Mouse (Mus musculus) heart, adult 9 months (tissue): Measurements from ENCODE around the gene Lekr1.

Experiments
- DNase-seq, 2 experiments: peaks; one replicate each; pipeline ENCODE4 v3.0.0; 2022; ENCODE audit warnings: low spot score in 2 of 2

The Lekr1 gene

DNA sequence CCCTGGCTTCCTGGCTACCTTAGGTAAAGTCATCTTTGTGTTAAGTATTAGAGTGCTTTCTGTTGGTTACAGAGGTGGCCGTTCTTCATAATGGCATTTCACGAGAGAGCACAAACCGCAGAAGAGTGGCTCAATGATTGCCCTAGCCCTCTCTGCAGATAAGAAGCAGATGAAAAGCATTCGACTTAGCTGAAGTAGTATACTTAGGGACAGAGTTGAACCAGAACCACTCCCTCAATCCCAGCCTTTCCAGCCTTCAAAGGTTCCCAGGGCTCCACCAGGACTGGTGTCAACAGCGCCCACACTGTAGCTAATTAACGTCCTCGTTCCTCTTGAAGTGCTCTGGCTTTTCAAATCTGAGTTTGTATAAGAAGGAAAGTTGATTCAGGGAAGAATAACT is 166.4 kb downstream of the Lekr1 start:
- DNase-seq, result no peak

DNA sequence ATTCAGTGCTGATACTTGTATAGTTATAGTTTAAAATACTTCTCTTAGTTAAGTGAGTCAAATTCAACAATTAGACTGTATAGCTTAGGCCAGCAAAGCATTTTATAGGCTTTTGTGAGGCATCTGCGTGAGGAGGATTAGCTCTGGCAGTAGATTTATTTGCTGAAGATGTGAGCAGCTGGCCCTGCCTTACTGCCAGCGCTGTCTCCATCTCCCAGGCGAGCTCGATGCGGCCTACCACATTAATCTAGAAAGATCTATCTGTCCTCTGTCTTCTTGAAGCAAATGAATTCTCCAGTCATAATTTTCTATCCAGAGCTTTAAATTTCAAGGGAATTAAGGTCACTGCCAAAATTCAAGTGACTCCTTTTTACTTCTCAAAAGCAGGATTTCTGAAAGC is 170.4 kb downstream of the Lekr1 start:
- DNase-seq, result no peak

DNA sequence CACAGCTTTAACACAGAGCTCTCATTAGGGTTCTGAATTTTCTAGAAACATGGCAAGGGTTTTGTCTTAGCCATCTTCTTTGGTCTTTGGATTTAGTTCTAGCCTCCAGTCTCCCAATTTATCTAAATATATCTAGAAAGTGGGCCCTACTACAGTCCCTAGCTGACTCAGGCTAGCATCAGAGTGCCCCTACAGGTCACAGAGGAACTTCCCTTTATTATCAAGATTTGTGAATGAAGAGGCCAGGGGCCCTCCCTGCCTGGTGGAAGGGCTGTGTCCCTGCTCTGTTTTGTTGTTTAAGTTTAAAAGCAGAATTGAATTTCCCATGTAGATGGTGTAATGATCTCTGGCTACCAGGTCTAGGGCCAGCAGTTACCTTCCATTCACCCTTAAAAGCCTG is 173.6 kb downstream of the Lekr1 start:
- no peak for DNase-seq

DNA sequence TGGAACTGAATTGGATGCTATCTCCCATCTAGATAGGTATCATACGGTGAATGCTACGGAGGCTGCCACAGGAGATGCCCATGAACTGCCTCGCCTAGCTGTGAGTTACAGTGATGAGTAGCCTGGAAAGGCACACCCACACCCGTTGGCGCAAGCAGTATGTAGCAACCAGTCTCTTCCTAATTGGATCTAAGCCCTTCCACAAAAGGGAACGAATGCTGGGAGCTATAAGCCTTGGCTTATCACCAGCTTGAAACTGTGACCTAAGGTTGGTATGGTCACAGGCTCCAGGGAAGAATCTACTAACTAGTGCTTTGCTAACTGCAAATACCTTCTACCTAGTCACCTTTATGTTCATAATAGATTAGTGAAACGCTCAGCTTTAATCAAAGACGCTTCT is 175.1 kb downstream of the Lekr1 start:
- DNase-seq, result no peak

DNA sequence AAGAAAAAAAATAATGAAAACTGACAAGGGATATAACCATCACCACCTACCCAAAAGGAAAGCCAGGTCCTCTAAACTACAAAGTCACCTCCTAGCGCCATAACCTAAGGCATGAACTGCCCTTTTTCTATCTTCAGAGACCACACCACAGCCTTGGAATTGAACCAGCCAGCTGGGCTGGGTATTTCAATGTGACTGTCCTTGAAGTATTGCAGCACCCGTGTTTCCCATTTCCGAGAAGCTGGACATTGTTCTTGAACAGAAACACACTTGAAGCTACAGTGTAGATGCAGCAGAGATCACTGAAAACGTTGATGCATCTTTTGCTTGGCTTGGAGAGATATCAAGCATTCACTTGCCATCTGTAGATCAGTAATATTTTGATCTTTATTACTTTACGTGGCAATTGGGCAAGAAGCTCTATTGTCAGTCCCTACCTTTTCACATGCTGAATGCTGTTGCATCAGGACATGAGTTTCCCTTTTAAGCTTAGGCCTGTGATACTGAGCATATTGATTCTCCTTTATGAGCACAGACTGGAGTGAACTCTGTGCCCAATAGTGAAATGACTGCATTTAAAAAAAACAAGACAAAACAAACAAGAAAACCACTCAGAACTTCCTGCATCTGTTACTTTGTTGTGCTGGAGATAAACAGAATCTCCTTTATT is 176.6 kb downstream of the Lekr1 start:
- DNase-seq, result no peak

DNA sequence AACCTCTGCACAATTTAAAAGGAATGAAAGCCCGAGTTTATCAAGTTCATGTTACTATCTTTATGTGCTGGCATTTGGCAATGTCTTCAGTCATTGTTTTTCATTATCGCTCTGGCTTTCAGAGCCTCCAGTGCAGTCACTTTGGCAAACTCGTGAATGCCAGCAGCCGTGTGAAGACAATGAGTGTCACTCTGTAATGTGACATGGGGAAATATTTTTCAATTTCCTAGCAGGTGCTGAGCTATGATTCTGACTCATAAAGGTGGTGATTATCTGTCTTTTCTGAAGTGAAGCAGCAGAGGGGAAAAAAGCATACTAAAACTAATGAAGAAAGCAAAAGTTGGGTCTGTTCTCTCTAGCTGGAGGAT is 177.1 kb downstream of the Lekr1 start:
- DNase-seq, result no peak

DNA sequence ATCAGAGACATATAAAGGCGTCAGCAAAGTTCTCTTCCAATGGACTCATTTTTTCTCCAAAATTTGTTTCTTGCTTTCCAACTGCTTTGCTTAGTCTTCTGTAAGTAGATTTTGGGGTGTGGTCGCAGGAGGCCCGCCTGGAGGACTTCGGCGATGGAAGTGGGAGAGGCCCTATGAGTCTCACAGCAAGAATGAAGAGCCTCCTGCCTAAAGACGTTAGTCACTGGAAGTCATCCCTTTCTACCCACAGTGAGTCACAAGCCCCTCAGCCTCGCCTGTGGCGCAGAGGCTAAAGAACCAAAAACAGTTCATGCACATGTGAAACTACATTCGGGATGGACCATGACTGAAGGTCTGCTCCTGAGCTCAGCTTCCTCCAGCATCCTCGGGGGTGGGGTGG is 178.3 kb downstream of the Lekr1 start:
- DNase-seq, result no peak

DNA sequence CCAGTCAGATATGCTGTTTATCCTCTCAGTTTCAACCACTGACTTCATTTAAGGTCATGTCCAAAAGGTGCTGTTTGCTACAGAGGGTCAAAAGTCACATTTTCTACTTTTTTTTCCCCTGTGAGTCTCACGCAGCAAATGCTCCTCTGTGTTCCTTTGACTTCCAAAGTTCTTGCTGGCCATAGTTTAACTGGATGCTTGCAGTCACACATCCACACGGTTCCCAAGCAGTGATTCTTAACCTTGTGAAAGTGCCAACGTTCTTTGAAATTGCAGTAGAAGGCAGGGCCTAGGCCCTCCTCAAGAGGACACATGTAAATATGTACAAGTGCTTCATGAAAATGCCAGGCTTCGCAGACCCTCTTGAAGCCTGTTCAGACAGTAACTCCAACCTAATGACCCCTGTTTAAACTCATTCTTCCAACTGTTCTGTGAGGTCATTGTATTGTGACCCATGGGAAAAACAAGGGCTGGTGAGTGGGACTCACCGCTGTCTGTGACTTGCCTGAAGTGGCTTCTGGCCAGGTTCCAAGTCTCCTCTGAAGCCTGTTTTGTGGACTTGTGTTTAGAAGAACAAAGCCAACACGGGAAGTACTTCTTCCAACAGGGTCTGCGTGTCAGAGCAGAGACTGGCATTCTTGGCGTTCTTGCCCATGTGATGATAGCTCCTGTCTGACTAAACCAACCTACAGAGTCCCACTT is 179.0 kb downstream of the Lekr1 start:
- DNase-seq, result no peak

DNA sequence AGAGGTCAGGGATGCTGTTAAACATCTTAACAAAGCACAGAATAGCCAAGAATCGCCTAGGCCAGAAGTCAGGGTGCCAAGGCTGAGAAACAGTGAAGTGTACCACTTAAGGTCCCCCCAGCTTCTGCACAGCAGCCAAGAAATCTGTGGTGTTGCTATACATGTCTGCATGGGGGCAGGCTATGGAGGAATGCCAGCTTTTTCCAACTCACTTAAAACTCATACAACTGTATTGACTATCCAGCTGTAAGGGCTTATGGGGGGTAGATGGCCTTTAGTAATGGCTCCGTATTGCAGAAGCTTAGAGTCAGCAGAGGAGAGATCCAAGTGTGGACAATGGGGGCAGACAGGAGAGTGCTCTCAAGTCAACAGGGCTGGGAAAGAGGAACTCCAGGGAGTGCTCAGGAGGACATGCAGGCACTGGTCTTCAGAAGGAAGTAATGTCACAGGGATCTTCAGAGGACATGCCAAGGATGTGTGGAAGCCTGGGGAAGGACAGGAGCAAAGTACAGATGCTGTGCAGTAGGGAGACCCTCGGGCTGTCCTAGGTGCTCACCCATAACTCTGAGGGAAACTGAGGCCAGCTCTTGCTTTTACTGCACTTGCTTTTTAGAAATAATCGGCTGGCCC is 181.2 kb downstream of the Lekr1 start:
- no peak for DNase-seq

DNA sequence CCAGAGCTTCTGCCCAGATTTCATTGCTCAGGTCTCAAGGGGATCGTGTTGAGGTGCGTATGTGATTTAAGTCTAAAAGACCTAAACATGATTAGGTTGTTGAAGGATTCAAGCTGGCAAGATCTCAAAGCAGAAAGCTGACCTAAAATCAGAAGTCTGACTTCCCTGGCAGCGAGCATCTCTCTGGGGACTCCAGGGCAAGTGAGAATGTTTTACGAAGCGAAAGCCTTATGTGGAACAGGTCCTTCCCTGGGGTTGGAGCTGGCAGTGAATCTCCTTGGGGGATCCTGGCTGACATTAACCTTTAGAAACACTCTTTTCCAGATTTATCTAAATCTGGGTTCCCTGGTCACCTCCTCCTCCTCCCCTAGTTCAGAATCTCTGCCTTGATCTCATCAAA is 187.7 kb downstream of the Lekr1 start:
- no peak for DNase-seq

DNA sequence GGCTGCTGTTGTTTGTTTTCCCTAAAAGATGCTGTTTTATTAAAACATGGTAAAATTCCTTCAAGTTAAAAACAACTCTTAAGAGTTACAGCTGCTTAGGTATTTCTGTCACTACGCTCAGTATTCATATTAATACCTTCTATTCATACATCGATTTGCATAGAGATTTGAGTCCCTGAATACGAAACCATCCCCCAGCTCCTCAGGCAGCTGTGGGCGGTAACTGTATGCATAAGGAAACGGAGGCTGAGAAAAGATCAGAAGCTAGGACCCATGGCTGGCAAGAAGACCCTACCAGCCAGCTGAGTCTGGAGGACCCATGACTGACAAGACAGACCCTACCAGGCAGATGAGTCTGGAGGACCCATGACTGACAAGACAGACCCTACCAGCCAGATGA is 189.5 kb downstream of the Lekr1 start:
- DNase-seq, result no peak

DNA sequence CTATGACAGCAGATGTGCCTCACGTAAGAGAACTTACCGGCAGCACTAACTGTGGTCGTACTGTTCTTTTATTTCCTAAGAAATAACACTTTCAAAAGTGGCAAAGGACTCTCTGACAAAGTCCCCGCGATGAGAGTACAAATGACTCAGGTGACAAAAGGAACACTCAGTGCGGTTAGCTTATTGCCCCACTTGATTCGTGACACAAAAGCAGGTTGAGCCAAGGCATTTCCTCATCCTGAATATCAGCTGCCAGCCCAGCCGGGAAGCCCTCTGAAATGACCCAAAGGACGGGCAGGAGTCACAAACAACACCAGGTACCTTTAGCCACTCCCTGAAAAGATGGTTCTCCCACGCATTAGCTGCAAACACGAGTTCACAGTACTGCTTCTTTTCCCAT is 192.1 kb downstream of the Lekr1 start:
- DNase-seq, result no peak

DNA sequence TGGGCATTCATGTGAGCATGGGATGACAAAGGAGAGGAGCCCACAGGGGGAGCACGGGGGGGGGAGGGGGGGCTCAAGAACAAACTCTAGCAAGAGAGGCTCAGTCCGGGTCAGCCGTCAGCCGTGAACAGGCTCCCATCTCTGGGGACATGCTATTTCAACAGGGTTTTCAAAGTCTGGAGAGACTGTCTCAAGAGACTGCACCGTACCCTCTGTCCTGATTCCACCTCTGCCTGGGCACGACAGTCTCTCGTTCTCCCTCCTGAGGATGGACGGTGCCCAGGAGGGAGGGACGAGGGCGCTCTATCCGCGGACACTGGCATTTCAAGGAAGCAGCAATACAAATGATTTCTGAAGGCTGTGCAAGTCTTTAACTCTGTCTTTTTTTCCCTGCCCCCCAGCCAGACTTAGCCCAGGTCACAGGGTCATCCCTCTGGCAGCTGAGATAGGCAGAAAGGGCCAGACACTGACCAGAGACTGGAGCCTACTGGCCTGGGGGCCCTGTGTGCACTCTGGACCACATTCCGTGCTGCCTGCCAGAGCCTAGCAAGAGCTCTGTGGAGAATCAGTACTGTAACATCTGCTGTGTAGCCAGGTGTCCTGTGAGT is 192.8 kb downstream of the Lekr1 start:
- DNase-seq, result no peak

DNA sequence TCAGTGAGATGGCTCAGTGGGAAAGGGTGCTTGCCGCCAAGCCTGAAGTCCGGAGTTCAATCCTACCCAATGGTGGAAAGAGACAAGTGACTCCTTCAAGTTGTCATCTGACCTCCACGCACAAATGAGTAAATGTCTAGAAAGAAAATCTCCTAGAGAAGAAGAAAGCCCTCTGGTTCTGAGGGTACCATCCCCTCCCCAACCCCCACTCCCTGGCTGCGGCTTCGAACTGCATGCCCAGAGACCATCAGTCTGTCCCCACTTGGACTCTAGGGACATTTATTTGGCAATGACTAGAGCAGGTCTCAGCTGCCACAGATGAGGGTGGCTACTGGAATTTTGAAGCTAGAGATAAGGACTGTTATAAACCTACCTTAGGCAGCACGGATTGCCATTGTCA is 193.7 kb downstream of the Lekr1 start:
- DNase-seq, result no peak

DNA sequence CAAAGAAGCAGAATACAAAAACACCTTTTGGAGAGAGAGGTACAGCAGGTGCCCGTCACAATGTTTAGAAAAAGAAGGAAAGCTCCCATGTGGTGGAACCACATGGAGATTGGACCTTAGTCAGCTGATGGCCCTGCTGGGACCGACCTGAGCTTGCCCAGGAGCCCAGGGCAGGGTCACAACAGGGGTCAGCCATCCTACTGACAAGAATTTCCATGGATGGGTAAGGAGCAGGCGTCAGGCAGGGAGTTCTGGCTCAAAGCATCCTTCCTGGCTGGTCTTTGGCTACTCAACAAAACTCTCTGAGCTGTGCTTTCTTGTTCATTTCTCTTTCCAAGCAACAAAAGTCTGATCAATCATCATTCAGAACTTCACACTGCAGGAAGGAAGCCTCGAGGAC is 194.9 kb downstream of the Lekr1 start:
- no peak for DNase-seq

DNA sequence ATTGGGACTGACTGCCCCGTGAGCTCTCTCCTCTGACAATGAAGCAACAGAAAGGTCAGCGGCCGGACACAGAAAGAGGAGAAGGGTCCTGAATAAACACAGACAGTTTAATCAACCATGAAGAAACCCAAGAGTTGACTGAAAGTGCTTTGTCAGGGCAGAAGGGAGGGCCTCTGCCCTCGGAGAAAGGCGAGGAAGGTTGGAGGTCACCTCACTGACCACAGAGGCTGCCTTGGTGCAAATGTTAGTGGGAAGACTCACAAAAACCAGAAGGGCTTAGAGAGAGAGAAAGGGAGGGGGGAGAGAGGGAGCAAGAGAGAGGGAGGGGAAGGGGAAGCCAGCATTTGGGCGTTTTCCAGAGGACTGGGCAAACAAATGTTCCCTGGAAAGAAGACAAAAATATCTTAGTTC is 195.4 kb downstream of the Lekr1 start:
- peak in 1 of 2 experiments; percentile 23 for DNase-seq

DNA sequence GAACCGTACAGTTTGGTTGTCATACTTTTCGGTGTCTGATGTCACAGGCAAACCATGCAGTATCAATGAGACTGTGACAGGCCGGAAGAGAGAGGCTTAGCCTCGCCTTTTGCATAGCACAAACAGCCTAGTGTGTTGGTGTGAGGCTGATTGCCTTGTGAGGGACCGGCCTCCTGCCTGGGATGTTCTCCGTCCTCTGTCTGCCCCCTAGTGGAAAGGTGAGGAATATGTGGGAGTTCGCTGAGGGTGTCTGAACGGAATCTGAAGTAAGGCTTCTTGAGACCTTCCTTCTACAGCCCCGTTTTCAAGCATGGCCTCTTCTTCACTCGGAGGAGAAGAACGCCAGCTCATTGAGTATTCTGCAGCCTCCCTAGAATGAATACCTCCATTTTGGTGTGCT is 197.3 kb downstream of the Lekr1 start:
- peak; percentile 81 to 87 for DNase-seq

DNA sequence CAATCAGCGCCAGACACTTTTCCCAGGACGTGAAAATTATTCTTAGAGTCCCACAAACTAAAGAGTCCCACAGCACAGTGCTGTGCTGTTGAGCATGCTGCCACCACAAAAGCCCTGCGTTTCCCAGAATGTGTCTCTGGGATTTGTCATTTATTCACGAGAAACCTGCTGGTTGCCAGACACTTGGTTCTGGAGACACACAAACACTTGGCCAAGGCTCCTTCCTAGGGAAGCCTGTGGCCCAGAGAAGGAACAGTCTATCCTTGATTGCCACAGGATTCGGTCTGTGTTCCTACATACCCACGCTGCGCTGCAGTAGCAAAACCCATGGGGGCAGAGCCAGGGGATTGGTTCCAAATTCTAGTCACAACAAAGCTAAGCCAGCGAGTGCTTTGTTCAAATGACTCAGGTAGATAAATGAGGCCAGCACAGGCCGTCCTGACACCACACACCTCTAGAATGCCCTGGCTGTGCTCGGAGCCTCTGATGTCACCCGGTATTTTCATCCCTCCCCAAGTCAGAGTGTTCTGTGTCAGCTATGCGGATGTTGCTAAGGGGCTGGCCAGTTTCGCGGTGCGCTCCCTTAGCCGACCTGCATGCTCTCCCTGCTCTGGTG is 197.8 kb downstream of the Lekr1 start:
- peak in 1 of 2 experiments; percentile 35 for DNase-seq

DNA sequence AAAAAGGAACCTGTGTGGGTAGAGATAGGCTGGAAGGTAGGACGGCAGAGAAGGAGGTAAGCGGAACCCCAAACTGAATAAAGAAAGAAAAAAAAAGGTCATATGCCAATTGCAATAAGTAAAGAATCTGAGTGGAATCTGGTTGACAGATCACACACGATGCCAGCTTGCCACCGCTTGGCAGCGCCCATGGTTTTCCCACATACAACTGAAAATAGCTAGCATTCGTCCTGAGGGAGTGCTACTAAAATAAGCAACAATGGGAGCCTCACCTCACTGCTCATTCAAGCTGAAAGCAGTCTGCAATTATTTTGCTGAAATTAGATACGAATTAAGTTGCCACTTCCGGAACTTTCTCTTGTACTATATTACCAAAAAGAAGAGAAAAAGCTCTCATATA is 202.9 kb downstream of the Lekr1 start:
- DNase-seq, result no peak

DNA sequence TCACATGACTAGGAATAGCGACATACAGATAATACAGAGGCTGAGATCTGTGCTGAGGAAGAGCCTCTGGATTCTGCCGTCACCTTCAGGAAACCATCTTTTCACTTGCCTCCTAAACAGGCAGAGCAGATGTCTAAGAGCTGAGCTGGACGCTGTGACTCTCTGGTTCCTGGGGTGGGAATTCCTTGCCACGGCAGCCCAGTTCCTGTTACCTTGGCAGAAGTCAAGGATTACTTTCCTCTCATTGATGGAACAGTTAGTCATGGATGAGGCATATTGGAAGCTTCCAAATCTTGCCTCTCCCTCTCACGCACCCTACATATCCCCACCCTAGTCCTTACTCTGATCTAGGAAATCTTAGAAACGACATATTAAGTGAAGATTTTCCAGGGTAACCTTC is 203.7 kb downstream of the Lekr1 start:
- no peak for DNase-seq

DNA sequence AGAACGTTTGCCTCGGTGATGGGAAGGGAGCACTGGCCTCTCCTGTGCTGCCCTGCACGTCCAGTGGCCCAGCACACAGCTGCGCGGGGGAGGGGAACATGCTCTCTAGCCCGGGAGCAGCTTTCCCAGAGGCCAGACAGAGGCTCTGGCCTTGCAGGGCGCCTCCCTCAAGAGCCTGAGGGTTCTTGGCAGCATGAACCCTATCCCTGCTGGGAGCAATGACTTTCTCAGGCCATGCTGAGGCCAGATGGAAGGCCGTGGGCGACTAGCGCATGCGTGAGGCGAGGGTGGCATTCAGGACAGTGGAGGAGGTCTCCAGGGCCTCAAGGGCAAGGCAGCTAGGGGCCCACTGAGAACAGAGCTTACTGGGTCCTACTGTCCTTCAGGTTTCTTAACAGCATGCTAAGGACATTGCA is 205.2 kb downstream of the Lekr1 start:
- DNase-seq, result peak; percentile 86 to 91

DNA sequence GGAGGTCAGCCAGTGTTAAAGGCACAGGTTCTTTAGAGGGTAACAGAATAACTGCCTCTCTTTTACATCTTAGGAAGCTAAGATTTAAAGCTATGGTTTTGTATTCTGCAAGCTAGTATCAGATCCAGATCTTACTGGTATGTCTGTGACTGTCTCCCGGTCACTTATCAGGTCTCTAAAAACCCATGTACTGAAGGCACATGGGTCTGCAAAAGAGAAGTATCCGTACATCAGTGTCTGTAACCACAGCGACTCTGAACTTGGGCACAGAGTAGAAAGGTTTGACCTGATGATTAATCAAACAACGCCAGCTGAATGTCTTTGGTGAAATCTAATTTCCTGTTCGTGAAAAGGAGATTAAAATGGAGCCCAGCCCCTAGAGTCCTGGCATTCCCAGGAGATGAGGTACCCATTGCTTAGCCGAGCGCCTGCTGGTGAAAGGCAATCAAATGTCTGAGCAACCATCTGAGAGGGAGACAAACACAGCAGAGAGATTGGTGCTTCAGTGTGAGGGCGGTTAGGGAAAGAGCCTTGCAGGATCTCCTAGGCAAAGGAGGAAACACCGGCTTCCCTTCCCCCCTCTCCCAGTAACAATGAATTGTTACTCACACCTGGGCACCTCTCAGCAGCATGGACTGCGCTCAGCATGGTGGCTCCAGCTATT is 205.7 kb downstream of the Lekr1 start:
- no peak for DNase-seq
